Mouse (Mus musculus) spleen, adult 12 weeks (tissue): ENCODE results near the gene Myo5c.

Experiments used
- DNase-seq: peaks from one replicate; pipeline ENCODE4 v3.0.0; 2022; ENCODE audit warnings: low spot score

Myo5c gene

GRCm38 (mm10) chr9:75280814-75281213 lies 49.0 kb downstream of the Myo5c start:
- no peak for DNase-seq

GRCm38 (mm10) chr9:75282179-75282578 lies 50.4 kb downstream of the Myo5c start:
- DNase-seq, result no peak

- no peak for DNase-seq
Measured at GRCm38 (mm10) chr9:75282830-75283229, 51.0 kb downstream of the Myo5c start.

- DNase-seq, result no peak
Measured at GRCm38 (mm10) chr9:75283636-75284035, 51.8 kb downstream of the Myo5c start.

GRCm38 (mm10) chr9:75285363-75285762 lies 53.5 kb downstream of the Myo5c start:
- no peak for DNase-seq

- no peak for DNase-seq
Measured at GRCm38 (mm10) chr9:75287636-75288035, 55.8 kb downstream of the Myo5c start.

- DNase-seq, result no peak
Measured at GRCm38 (mm10) chr9:75289545-75289944, 57.7 kb downstream of the Myo5c start.

- DNase-seq, result no peak
Measured at GRCm38 (mm10) chr9:75299342-75299741, 67.5 kb downstream of the Myo5c start.

GRCm38 (mm10) chr9:75303033-75303432 lies 71.2 kb downstream of the Myo5c start:
- no peak for DNase-seq

GRCm38 (mm10) chr9:75303701-75304261 lies 72.0 kb downstream of the Myo5c start:
- no peak for DNase-seq

GRCm38 (mm10) chr9:75304286-75304685 lies 72.5 kb downstream of the Myo5c start:
- no peak for DNase-seq

- DNase-seq, result no peak
Measured at GRCm38 (mm10) chr9:75306126-75306898, 74.5 kb downstream of the Myo5c start, which contains the start of gene Gnb5. TSS of gene Gnb5 (plus strand) at chr9:75306288.

- DNase-seq, result no peak
Measured at GRCm38 (mm10) chr9:75307015-75307414, 75.2 kb downstream of the Myo5c start.

GRCm38 (mm10) chr9:75308621-75309020 lies 76.8 kb downstream of the Myo5c start:
- no peak for DNase-seq

- DNase-seq, result peak; percentile 51
Measured at GRCm38 (mm10) chr9:75312008-75312407, 80.2 kb downstream of the Myo5c start.

GRCm38 (mm10) chr9:75313138-75313831 lies 81.5 kb downstream of the Myo5c start:
- no peak for DNase-seq

GRCm38 (mm10) chr9:75313832-75314516 lies 82.2 kb downstream of the Myo5c start:
- peak; percentile 41 for DNase-seq

- DNase-seq, result no peak
Measured at GRCm38 (mm10) chr9:75314517-75315105, 82.8 kb downstream of the Myo5c start.

- no peak for DNase-seq
Measured at GRCm38 (mm10) chr9:75315238-75315637, 83.4 kb downstream of the Myo5c start.

GRCm38 (mm10) chr9:75316771-75317170 lies 85.0 kb downstream of the Myo5c start:
- no peak for DNase-seq

GRCm38 (mm10) chr9:75318196-75318595 lies 86.4 kb downstream of the Myo5c start:
- DNase-seq, result no peak

GRCm38 (mm10) chr9:75319365-75319764 lies 87.5 kb downstream of the Myo5c start:
- no peak for DNase-seq
